Mouse (Mus musculus) hindbrain, embryonic 16.5 days (tissue): ENCODE results near the gene Rnf20. TPM values are rescaled to one million over a fixed set of nuclear protein-coding genes. Genes with fewer than 3 reads are reported as not detected.

Experiments
- ATAC-seq: fragments of 200-750 bp; cut with Nextera tagmentation; 2 replicates; pipeline ENCODE4 v1.8.0; 2017; ENCODE audit warnings: moderate TSS enrichment, moderate library complexity
- H3K27ac ChIP-seq: fragments of 300-500 bp; sonication (generic); 2 replicates; pipeline ENCODE4 v1.5.1; 2014; ENCODE audit warnings: low read depth, mild to moderate bottlenecking, control low read depth, low read length, moderate library complexity
- H3K27me3 ChIP-seq: fragments of 300-500 bp; sonication (generic); replicated peaks from 2 replicates; pipeline ENCODE4 v1.6.1; 2014; ENCODE audit warnings: low read length; ENCODE audit not compliant: control insufficient read depth, insufficient read depth
- H3K36me3 ChIP-seq: fragments of 300-500 bp; sonication (generic); 2 replicates; pipeline ENCODE4 v1.6.1; 2014; ENCODE audit warnings: mild to moderate bottlenecking, low read length, moderate library complexity, mixed read lengths; ENCODE audit not compliant: control insufficient read depth, insufficient read depth
- H3K4me1 ChIP-seq: fragments of 300-500 bp; sonication (generic); 2 replicates; pipeline ENCODE4 v1.6.1; 2014; ENCODE audit warnings: low read depth, low read length; ENCODE audit not compliant: control insufficient read depth, insufficient read depth
- H3K4me2 ChIP-seq: fragments of 300-500 bp; sonication (generic); 2 replicates; pipeline ENCODE4 v1.6.1; 2014; ENCODE audit warnings: mild to moderate bottlenecking, low read length, control low read depth, moderate library complexity
- H3K4me3 ChIP-seq: fragments of 300-500 bp; sonication (generic); 2 replicates; pipeline ENCODE4 v1.5.1; 2014; ENCODE audit warnings: mild to moderate bottlenecking, low read length, control low read depth, moderate library complexity
- H3K9ac ChIP-seq: fragments of 300-500 bp; sonication (generic); 2 replicates; pipeline ENCODE4 v1.6.1; 2014; ENCODE audit warnings: low read depth, mild to moderate bottlenecking, control low read depth, low read length, moderate library complexity
- H3K9me3 ChIP-seq: fragments of 300-500 bp; sonication (generic); 2 replicates; pipeline ENCODE4 v1.6.1; 2014; ENCODE audit warnings: mild to moderate bottlenecking, low read length, moderate library complexity; ENCODE audit not compliant: control insufficient read depth
- WGBS: fragments of 180-500 bp; shearing (Covaris S2); extraction: QIAGEN DNeasy Blood & Tissue Kit; methylation state at CpG from one replicate; pipeline ENCODE4 v1.1.7; 2014; 5-methylcytosine and 5-hydroxymethylcytosine counted together
- polyA plus RNA-seq: library from polyadenylated mRNA; unstranded; fragments of >200 nt; fragmentation: Nextera tagmentation; extraction: Ambion mirVana; gene quantifications from 2 replicates; pipeline ENCODE4 v1.2.1, GENCODE M21; 2015

The Rnf20 gene
- polyA plus RNA-seq, 1 experiment from 2014 or later: 41.8 TPM

- no peak overlapping the region for H3K9ac ChIP-seq
- WGBS: 94% methylated on average over 11 of the region's 11 CpGs
- H3K36me3 ChIP-seq: no peaks in the 10 kb centered on the region
- H3K4me2 ChIP-seq: no peak overlapping the region
- no peak overlapping the region for H3K27ac ChIP-seq
- H3K4me3 ChIP-seq: no peak overlapping the region
- no peaks in the 10 kb centered on the region for H3K4me1 ChIP-seq
- no peaks in the 10 kb centered on the region for H3K27me3 ChIP-seq
- ATAC-seq: no peak
- no peaks in the 10 kb centered on the region for H3K9me3 ChIP-seq
These were observed 48.5 kb downstream of the Rnf20 start for GRCm38 (mm10) chr4:49680171-49680875.

DNA sequence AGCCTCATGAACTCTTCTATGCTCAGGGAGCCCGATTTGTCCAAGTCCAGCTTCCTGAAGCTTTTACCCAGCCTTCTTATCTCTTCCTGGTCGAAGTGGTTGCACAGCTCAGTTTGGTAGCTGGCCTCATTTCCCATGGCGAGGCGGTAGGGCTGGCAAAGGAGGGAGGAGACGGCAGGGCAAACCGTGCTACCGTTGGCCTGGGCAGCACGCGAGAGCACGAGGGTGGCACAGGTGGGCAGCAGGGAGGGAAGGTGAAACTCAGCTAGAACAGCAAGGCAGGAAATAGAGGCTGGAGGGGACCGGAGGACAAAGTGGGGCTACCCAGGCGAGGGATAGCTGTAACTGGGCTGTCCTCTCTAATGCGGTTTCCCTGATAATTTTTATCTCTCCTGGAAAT lies 50.0 kb downstream of the Rnf20 start, which contains the start of gene Ppp3r2:
TSS of gene Ppp3r2 (minus strand) at position 213 of the 400 bp plus-strand sequence.
- H3K4me2 ChIP-seq: no peak within 1 kb of the TSS
- no peaks in the 10 kb centered on the region for H3K9me3 ChIP-seq
- ATAC-seq: no peak
- no peak within 1 kb of the TSS for H3K9ac ChIP-seq
- H3K4me3 ChIP-seq: no peak within 1 kb of the TSS
- 92% methylated on average over 13 of the region's 13 CpGs for WGBS
- H3K27ac ChIP-seq: no peak within 1 kb of the TSS
- H3K4me1 ChIP-seq: no peaks in the 10 kb centered on the region
- no peaks in the 10 kb centered on the region for H3K36me3 ChIP-seq
- H3K27me3 ChIP-seq: no peaks in the 10 kb centered on the region

DNA sequence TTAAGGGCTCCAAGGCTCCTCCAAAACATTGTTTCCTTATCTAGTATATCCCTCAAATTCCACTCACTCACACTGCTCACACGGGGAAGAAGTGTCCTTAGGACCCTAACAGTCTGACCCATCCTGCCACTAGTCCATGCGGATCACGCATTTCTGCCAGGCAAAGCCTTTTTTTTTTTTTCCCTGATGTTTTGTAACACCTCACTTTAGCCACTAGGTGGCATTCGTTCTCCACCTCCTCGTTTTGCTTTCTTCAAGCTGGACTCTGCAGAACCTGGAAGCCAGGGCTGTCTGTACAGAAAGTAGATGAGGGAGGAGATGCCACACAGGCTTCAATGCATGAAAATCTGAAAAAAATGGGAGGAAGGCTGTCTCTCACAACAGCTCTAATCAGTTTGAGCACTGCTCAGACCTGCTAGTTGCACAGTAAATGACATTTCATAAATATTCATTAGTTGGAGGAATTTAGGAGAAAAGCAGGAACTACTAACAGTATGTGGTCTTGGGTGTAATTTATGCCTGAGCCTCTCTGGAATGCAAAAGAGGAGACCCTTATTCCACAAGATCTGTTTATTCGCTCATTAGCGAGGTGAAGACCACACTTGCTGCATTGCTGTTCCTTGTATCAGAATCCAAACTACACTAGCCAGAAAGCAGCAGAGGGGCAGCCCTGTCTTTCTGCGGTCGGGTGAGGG lies 56.9 kb downstream of the Rnf20 start:
- 15% methylated on average over 9 of the region's 9 CpGs for WGBS
- ATAC-seq: peak; percentile 89
- Histone ChIP-seq H3K9me3 (no peaks in the 10 kb centered on the region), H3K27ac (no peak overlapping the region), H3K4me1 (peaks cover 4% of the 10 kb centered on the region), H3K4me3 (no peak overlapping the region), H3K27me3 (no peaks in the 10 kb centered on the region), H3K36me3 (no peaks in the 10 kb centered on the region), H3K4me2 (no peak overlapping the region), H3K9ac (0 out of 2 replicates have a peak overlapping the region, but pooled peaks have one; percentile 26)

GRCm38 (mm10) chr4:49691405-49692194 lies 59.8 kb downstream of the Rnf20 start:
- H3K27me3 ChIP-seq: no peaks in the 10 kb centered on the region
- no peak overlapping the region for H3K9ac ChIP-seq
- H3K27ac ChIP-seq: no peak overlapping the region
- 55% methylated on average over 12 of the region's 12 CpGs for WGBS
- H3K9me3 ChIP-seq: no peaks in the 10 kb centered on the region
- no peak overlapping the region for H3K4me2 ChIP-seq
- no peak for ATAC-seq
- H3K4me3 ChIP-seq: no peak overlapping the region
- no peaks in the 10 kb centered on the region for H3K36me3 ChIP-seq
- peaks cover 4% of the 10 kb centered on the region for H3K4me1 ChIP-seq

Other genes with a start within 250 kb of the Rnf20 start
- not detected in 2 replicates for gene Acnat2, start 223.9 kb upstream of the Rnf20 start, polyA plus RNA-seq
- gene Acnat1, start 158.1 kb upstream of the Rnf20 start, polyA plus RNA-seq: not detected in 2 replicates
- not detected in 2 replicates for gene Baat, start 125.4 kb upstream of the Rnf20 start, polyA plus RNA-seq
- gene Mrpl50, start 110.9 kb upstream of the Rnf20 start, polyA plus RNA-seq: 74.3 and 76.5 TPM in 2 replicates
- 12.2 and 12.4 TPM in 2 replicates for gene Zfp189, start 110.8 kb upstream of the Rnf20 start, polyA plus RNA-seq
- gene Aldob, start 82.5 kb upstream of the Rnf20 start, polyA plus RNA-seq: 0.26 and 0.60 TPM in 2 replicates
- 142 and 156 TPM in 2 replicates for gene Tmem246, start 34.1 kb upstream of the Rnf20 start, polyA plus RNA-seq
- gene Ppp3r2, start 50.0 kb downstream of the Rnf20 start, polyA plus RNA-seq: 0.41 and 0.53 TPM in 2 replicates
- gene Grin3a, start 213.7 kb downstream of the Rnf20 start, polyA plus RNA-seq: 25.4 and 25.6 TPM in 2 replicates